Mouse (Mus musculus): ENCODE measurements at regions not wholly inside any gene's neighbourhood (a gene's known extent, or its start where the extent isn't known, plus 50 kb on each side); places are given as distances from the start of the nearest gene placed in this dataset.

GRCm38 (mm10) chr10:30132243-30132642, 68.1 kb downstream of the Cenpw start:
- DNase-seq (ENCODE audit: low spot score in 2 of 2) = no peak

GRCm38 (mm10) chr10:30110341-30110740, 90.0 kb downstream of the Cenpw start:
- no peak for DNase-seq (ENCODE audit: low spot score in 2 of 2)

- no peak for DNase-seq (ENCODE audit: low spot score in 2 of 2)
Observed at GRCm38 (mm10) chr10:30102443-30102842, 97.9 kb downstream of the Cenpw start.

- no peak for DNase-seq (ENCODE audit: low spot score in 2 of 2)
Observed at GRCm38 (mm10) chr10:30094603-30095002, 105.8 kb downstream of the Cenpw start.

GRCm38 (mm10) chr10:30091549-30091948, 108.8 kb downstream of the Cenpw start:
- DNase-seq (ENCODE audit: low spot score in 2 of 2) = no peak

- DNase-seq (ENCODE audit: low spot score in 2 of 2) = peak; percentile 27 to 38
Observed at GRCm38 (mm10) chr10:30089406-30089805, 111.0 kb downstream of the Cenpw start.

- no peak for DNase-seq (ENCODE audit: low spot score in 2 of 2)
Observed at GRCm38 (mm10) chr10:30085059-30085458, 115.3 kb downstream of the Cenpw start.

- no peak for DNase-seq (ENCODE audit: low spot score in 2 of 2)
Observed at GRCm38 (mm10) chr10:30066692-30067091, 133.7 kb downstream of the Cenpw start.

- DNase-seq (ENCODE audit: low spot score in 2 of 2) = no peak
Observed at GRCm38 (mm10) chr10:30030621-30031020, 169.7 kb downstream of the Cenpw start.

GRCm38 (mm10) chr10:30002950-30003636, 197.3 kb downstream of the Cenpw start:
- DNase-seq (ENCODE audit: low spot score in 2 of 2) = no peak

GRCm38 (mm10) chr10:30000836-30001235, 199.5 kb downstream of the Cenpw start:
- DNase-seq (ENCODE audit: low spot score in 2 of 2) = no peak

GRCm38 (mm10) chr10:29981539-29981938, 218.8 kb downstream of the Cenpw start:
- no peak for DNase-seq (ENCODE audit: low spot score in 2 of 2)
